Mouse (Mus musculus) erythroblast, embryonic 14.5 days (primary cell): ENCODE results near the gene Plekha1. TPM values are rescaled to one million over a fixed set of nuclear protein-coding genes. Genes with fewer than 3 reads are reported as not detected.

Source experiments
- H3K27me3 ChIP-seq: 2 replicates; pipeline ENCODE4 v1.6.1; 2012; ENCODE audit warnings: inconsistent platforms; ENCODE audit not compliant: control insufficient read depth
- H3K36me3 ChIP-seq: 2 replicates; pipeline ENCODE4 v1.6.1; 2012; ENCODE audit warnings: mild to moderate bottlenecking, inconsistent platforms; ENCODE audit not compliant: control insufficient read depth
- H3K4me1 ChIP-seq: 2 replicates; pipeline ENCODE4 v1.6.1; 2012; ENCODE audit warnings: inconsistent platforms; ENCODE audit not compliant: control insufficient read depth
- H3K4me3 ChIP-seq: replicated peaks from 2 replicates; pipeline ENCODE3; 2012; ENCODE audit warnings: moderate library complexity, mild to moderate bottlenecking, inconsistent platforms
- H3K9me3 ChIP-seq: 2 replicates; pipeline ENCODE4 v1.6.1; 2012; ENCODE audit warnings: low read length, inconsistent platforms, mixed read lengths; ENCODE audit not compliant: control insufficient read depth
- GATA1 ChIP-seq: IDR thresholded peaks from 2 replicates; pipeline ENCODE4 v1.6.1; 2012; ENCODE audit warnings: low read length, inconsistent platforms, mixed read lengths
- TAL1 ChIP-seq: IDR thresholded peaks from 3 replicates; pipeline ENCODE4 v1.6.1; 2012; ENCODE audit warnings: low read length, inconsistent platforms, mixed read lengths
- polyA plus RNA-seq: library from polyadenylated mRNA; stranded (reverse); fragments of >175 nt; gene quantifications from 2 replicates; pipeline ENCODE4 v1.2.3, GENCODE M21; 2012

Plekha1 gene
- polyA plus RNA-seq: not detected in 2 replicates

GRCm38 (mm10) chr7:130865613-130866591 is at the start of gene Plekha1:
Plekha1 (plus strand) TSS chr7:130865756.
- H3K4me1 ChIP-seq: peaks cover 5% of the 10 kb centered on the region; the same call in 1 of the 2 replicates
- peaks cover 34% of the 10 kb centered on the region for H3K27me3 ChIP-seq
- no peak for TF ChIP-seq TAL1
- TF ChIP-seq GATA1: no peak
- H3K36me3 ChIP-seq: no peaks in the 10 kb centered on the region
- no peaks in the 10 kb centered on the region for H3K9me3 ChIP-seq
- H3K4me3 ChIP-seq: peak within 1 kb of the TSS; percentile 59

GRCm38 (mm10) chr7:130816243-130816642 is 49.3 kb upstream of the Plekha1 start:
- Histone ChIP-seq H3K4me3 (no peak overlapping the region), H3K27me3 (no peaks in the 10 kb centered on the region), H3K36me3 (no peaks in the 10 kb centered on the region), H3K4me1 (no peaks in the 10 kb centered on the region), H3K9me3 (no peaks in the 10 kb centered on the region)
- no peak for TF ChIP-seq GATA1

GRCm38 (mm10) chr7:130818813-130819212 is 46.7 kb upstream of the Plekha1 start:
- no peak overlapping the region for H3K4me3 ChIP-seq
- no peaks in the 10 kb centered on the region for H3K27me3 ChIP-seq
- H3K9me3 ChIP-seq: no peaks in the 10 kb centered on the region

DNA sequence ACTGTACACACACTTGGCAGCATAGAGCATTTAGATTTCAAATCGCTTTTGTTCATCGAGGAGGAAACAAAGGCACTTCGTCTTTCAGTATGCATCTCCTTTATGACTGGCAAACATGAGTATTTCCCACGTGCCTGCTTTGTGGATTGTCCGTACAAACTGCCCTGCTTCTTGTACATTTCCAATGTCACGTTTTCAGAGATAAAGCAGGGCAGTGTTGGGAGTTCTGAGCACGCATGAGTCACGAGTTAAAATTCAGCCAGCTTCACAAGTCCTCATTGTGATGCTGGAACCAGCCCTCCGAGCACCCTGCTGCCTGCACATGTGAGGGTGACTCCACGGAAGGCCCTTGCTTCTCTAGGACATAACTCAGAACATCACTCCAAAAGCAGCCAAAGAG is 45.9 kb upstream of the Plekha1 start:
- Histone ChIP-seq H3K4me3 (no peak overlapping the region), H3K9me3 (no peaks in the 10 kb centered on the region)

More at GRCm38 (mm10) chr7:130818813-130819212, 46.7 kb upstream of the Plekha1 start:
- no peak for TF ChIP-seq TAL1
- TF ChIP-seq GATA1: no peak
- Histone ChIP-seq H3K36me3 (no peaks in the 10 kb centered on the region), H3K4me1 (no peaks in the 10 kb centered on the region)

DNA sequence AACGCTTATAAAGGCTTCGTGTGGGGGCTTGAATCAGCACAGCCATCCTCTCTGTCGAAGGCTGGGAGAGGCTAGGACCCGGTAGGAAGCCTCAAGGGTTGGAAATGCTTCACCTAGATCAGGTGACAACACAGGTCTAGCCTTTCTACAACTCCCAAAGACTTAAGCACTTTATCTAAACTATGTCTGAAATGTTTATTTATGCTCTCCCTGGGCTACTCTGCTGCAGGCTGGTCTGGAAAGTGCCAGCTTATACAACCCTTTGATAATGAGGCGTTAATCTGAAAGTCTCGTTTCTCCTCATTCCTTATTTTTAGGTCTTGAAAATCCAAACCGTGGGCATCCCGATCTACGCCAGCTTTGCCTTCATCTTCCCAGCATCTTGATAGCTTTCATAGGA is 41.6 kb upstream of the Plekha1 start:
- Histone ChIP-seq H3K4me1 (no peaks in the 10 kb centered on the region), H3K36me3 (no peaks in the 10 kb centered on the region), H3K9me3 (no peaks in the 10 kb centered on the region), H3K4me3 (no peak overlapping the region), H3K27me3 (no peaks in the 10 kb centered on the region)
- TF ChIP-seq TAL1 (no peak), GATA1 (no peak)

More for the DNA sequence above, 45.9 kb upstream of the Plekha1 start:
- no peak for TF ChIP-seq TAL1
- TF ChIP-seq GATA1: no peak
- H3K27me3 ChIP-seq: no peaks in the 10 kb centered on the region
- no peaks in the 10 kb centered on the region for H3K4me1 ChIP-seq
- H3K36me3 ChIP-seq: no peaks in the 10 kb centered on the region

DNA sequence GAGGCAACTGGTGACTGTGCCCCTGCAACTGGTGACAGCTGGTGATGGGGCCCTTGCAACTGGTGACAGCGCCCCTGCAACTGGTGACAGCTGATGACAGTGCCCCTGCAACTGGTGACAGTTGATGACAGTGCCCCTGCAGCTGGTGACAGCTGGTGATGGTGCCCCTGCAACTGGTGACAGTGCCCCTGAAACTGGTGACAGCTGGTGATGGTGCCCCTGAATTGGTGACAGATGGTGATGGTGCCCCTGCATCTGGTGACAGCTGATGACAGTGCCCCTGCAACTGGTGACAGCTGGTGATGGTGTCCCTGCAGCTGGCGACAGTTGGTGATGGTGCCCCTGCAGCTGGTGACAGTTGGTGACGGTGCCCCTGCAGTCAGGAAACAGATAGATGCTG is 39.2 kb upstream of the Plekha1 start:
- TF ChIP-seq GATA1 (no peak), TAL1 (no peak)
- Histone ChIP-seq H3K4me1 (no peaks in the 10 kb centered on the region), H3K36me3 (no peaks in the 10 kb centered on the region), H3K4me3 (no peak overlapping the region), H3K27me3 (no peaks in the 10 kb centered on the region), H3K9me3 (no peaks in the 10 kb centered on the region)

- no peak overlapping the region for H3K4me3 ChIP-seq
- H3K9me3 ChIP-seq: no peaks in the 10 kb centered on the region
- H3K36me3 ChIP-seq: no peaks in the 10 kb centered on the region
- TF ChIP-seq GATA1 (no peak), TAL1 (no peak)
- no peaks in the 10 kb centered on the region for H3K27me3 ChIP-seq
- H3K4me1 ChIP-seq: no peaks in the 10 kb centered on the region
Measured at GRCm38 (mm10) chr7:130827431-130827830, 38.1 kb upstream of the Plekha1 start.

DNA sequence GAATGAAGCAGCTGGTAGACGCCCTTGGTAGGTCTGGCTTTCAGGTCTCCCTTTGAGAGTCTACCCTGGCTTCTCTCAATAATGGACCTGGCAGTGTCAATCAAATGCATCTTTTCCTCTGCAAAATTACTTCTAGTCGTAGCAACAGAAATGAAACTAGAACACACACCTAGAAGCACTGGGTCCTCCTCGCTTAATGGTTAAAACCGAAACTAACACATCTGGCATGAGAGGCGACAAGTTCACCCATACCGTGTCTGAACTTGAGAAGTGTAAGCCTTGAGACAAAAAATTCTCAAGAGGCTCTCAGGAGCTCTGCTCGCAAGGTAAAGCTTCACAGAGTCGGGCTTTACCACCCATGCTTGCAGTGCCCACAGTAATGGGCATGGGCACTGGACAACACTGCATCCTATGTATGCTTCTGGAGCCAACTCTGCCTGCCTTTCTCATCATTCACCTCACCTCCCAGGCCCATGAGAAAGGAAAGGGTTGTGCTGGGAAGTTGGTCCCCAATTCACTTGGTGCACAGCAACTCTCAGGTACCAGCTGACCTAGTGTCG is 37.6 kb upstream of the Plekha1 start:
- Histone ChIP-seq H3K9me3 (no peaks in the 10 kb centered on the region), H3K4me1 (no peaks in the 10 kb centered on the region), H3K27me3 (no peaks in the 10 kb centered on the region), H3K36me3 (no peaks in the 10 kb centered on the region), H3K4me3 (no peak overlapping the region)
- TF ChIP-seq GATA1 (no peak), TAL1 (no peak)

- H3K4me3 ChIP-seq: no peak overlapping the region
- TF ChIP-seq TAL1: no peak
- no peak for TF ChIP-seq GATA1
- no peaks in the 10 kb centered on the region for H3K36me3 ChIP-seq
- H3K9me3 ChIP-seq: no peaks in the 10 kb centered on the region
- H3K27me3 ChIP-seq: no peaks in the 10 kb centered on the region
- H3K4me1 ChIP-seq: no peaks in the 10 kb centered on the region
Measured at GRCm38 (mm10) chr7:130828475-130828874, 37.1 kb upstream of the Plekha1 start.
